Mouse (Mus musculus): ENCODE measurements around the gene Inpp5d. TPM values are rescaled to one million over a fixed set of nuclear protein-coding genes. Genes with fewer than 3 reads are reported as not detected.

The Inpp5d gene
- polyA plus RNA-seq, 1 experiment: 278 TPM

- DNase-seq: peak; percentile 58
- 85% methylated on average over 3 of the region's 3 CpGs for WGBS
- peaks cover 89% of the 10 kb centered on the region for H3K36me3 ChIP-seq (ENCODE audit: control insufficient read depth, insufficient read depth, low read length)
- no peak overlapping the region for H3K4me3 ChIP-seq (ENCODE audit: control insufficient read depth, insufficient read depth, low read length)
- H3K27ac ChIP-seq (ENCODE audit: control insufficient read depth, insufficient read depth, low read length): no peak overlapping the region
- H3K27me3 ChIP-seq (ENCODE audit: control insufficient read depth, insufficient read depth, low read length): no peaks in the 10 kb centered on the region
- no peak for TF ChIP-seq POLR2A (IDR thresholded peaks at IDR 0.05; ENCODE audit: control insufficient read depth, extremely low read depth, insufficient read depth, low read length, poor library complexity)
- TF ChIP-seq CTCF (IDR thresholded peaks at IDR 0.05; ENCODE audit: borderline replicate concordance, control insufficient read depth, extremely low read depth, insufficient read depth, low read length, poor library complexity): no peak; the same call in 1 of the 2 replicates
- peaks cover 3% of the 10 kb centered on the region; the same call in 1 of the 2 replicates for H3K4me1 ChIP-seq (replicated peaks; ENCODE audit: control insufficient read depth, insufficient read depth, low read length)
These were observed 146.1 kb downstream of the Inpp5d start for GRCm38 (mm10) chr1:87766233-87766632.

- 97% methylated on average over 2 of the region's 2 CpGs for WGBS
- H3K36me3 ChIP-seq (ENCODE audit: control insufficient read depth, insufficient read depth, low read length): peaks cover 75% of the 10 kb centered on the region
These were observed 149.2 kb downstream of the Inpp5d start for GRCm38 (mm10) chr1:87769263-87769662.

More at GRCm38 (mm10) chr1:87769263-87769662, 149.2 kb downstream of the Inpp5d start:
- H3K4me3 ChIP-seq (ENCODE audit: control insufficient read depth, insufficient read depth, low read length): no peak overlapping the region
- H3K27ac ChIP-seq (ENCODE audit: control insufficient read depth, insufficient read depth, low read length): no peak overlapping the region
- no peak for TF ChIP-seq CTCF (IDR thresholded peaks at IDR 0.05; ENCODE audit: borderline replicate concordance, control insufficient read depth, extremely low read depth, insufficient read depth, low read length, poor library complexity)
- TF ChIP-seq POLR2A (IDR thresholded peaks at IDR 0.05; ENCODE audit: control insufficient read depth, extremely low read depth, insufficient read depth, low read length, poor library complexity): no peak
- no peak for DNase-seq
- no peaks in the 10 kb centered on the region for H3K27me3 ChIP-seq (ENCODE audit: control insufficient read depth, insufficient read depth, low read length)
- H3K4me1 ChIP-seq (replicated peaks; ENCODE audit: control insufficient read depth, insufficient read depth, low read length): peaks cover 3% of the 10 kb centered on the region; the same call in 1 of the 2 replicates

Other genes starting within 250 kb of the Inpp5d start
- gene Kcnj13, start 225.6 kb upstream of the Inpp5d start, polyA plus RNA-seq (2012; rRNA removed): not detected in 2 replicates
- 0.30 and 0.52 TPM in 2 replicates for gene Snorc, start 150.0 kb upstream of the Inpp5d start, polyA plus RNA-seq (2012; rRNA removed)
- gene Neu2, start 110.4 kb upstream of the Inpp5d start, polyA plus RNA-seq (2012; rRNA removed): 4.0 and 6.9 TPM in 2 replicates
- gene Ngef, start 46.4 kb upstream of the Inpp5d start, polyA plus RNA-seq (2012; rRNA removed): 0.32 and 0.33 TPM in 2 replicates
- 37.2 and 41.2 TPM in 2 replicates for gene Atg16l1, start 135.6 kb downstream of the Inpp5d start, polyA plus RNA-seq (2012; rRNA removed)
- gene Sag, start 183.4 kb downstream of the Inpp5d start, polyA plus RNA-seq (2012; rRNA removed): 1.9 and 2.0 TPM in 2 replicates
- 182 and 189 TPM in 2 replicates for gene Dgkd, start 233.0 kb downstream of the Inpp5d start, polyA plus RNA-seq (2012; rRNA removed)